Mouse (Mus musculus): ENCODE data around the gene Dysf.

- TF ChIP-seq POLR2A (IDR thresholded peaks at IDR 0.05; ENCODE audit: low read depth, low read length) (no peak), CTCF (IDR thresholded peaks at IDR 0.05; ENCODE audit: extremely low read depth, insufficient read depth, insufficient read length, insufficient replicate concordance) (no peak)
These were observed 61.9 kb downstream of the Dysf start for GRCm38 (mm10) chr6:84070251-84070650.
